Mouse (Mus musculus) liver, adult 2 months (tissue): Measurements from ENCODE around the gene Tnp2.

ENCODE experiments used
- CTCF ChIP-seq: fragments of 200-500 bp; IDR thresholded peaks from 2 replicates; pipeline ENCODE4 v1.5.1; 2011; ENCODE audit warnings: low read depth, low read length, control low read depth
- POLR2A ChIP-seq: fragments of 200-500 bp; IDR thresholded peaks from 2 replicates; pipeline ENCODE4 v1.6.1; 2011; ENCODE audit warnings: low read length, control low read depth; ENCODE audit not compliant: insufficient read depth; ENCODE audit errors: extremely low read depth

GRCm38 (mm10) chr16:10788271-10788670 lies at the start of gene Tnp2:
- TF ChIP-seq POLR2A (no peak), CTCF (no peak)
